In genomic region chr8:111743101-111743791, GRCm38 (mm10) we compare ENCODE assay signal across 8 mouse cellular contexts. TPM values are rescaled to one million over a fixed set of nuclear protein-coding genes. Genes with fewer than 3 reads are reported as not detected.
DNase-seq lines count a peak whose midpoint lies in the region; ATAC-seq and TF ChIP-seq lines count a peak whose summit lies in the region.

No protein-coding gene starts in this region.

- H3K9me3 ChIP-seq in forebrain, embryonic 10.5 days = no peaks in the 10 kb centered on the region
- H3K9me3 ChIP-seq in kidney, embryonic 15.5 days (replicated peaks) = no peaks in the 10 kb centered on the region
- no peaks in the 10 kb centered on the region for H3K9me3 ChIP-seq in neural tube, embryonic 12.5 days

- H3ac ChIP-seq in C2C12 (ENCODE audit: control insufficient read depth, insufficient read length, low read depth) = peak overlapping the region; percentile 87

- peaks cover 50% of the 10 kb centered on the region for H3K79me3 ChIP-seq in C2C12 (ENCODE audit: low read depth)

- peaks cover 7% of the 10 kb centered on the region for H3K36me3 ChIP-seq in C2C12 (ENCODE audit: control insufficient read depth, insufficient read depth)
- H3K36me3 ChIP-seq in forebrain, embryonic 10.5 days (replicated peaks) = peaks cover 10% of the 10 kb centered on the region; the same call in 1 of the 2 replicates
- no peaks in the 10 kb centered on the region for H3K36me3 ChIP-seq in kidney, embryonic 15.5 days
- no peaks in the 10 kb centered on the region for H3K36me3 ChIP-seq in neural tube, embryonic 12.5 days

- TF ChIP-seq CTCF in C2C12 (IDR thresholded peaks at IDR 0.05; ENCODE audit: control insufficient read depth, insufficient read depth, insufficient read length) = no peak

- peak; percentile 44 for DNase-seq in adrenal gland, postnatal 10 days
- DNase-seq in adrenal gland, postnatal 4 days (ENCODE audit: low spot score in 2 of 2) = no peak
- peak; percentile 42 for DNase-seq in forebrain, embryonic 10.5 days (ENCODE audit: extremely low spot score, low spot score)
- no peak for DNase-seq in adrenal gland, adult 18-20 months (ENCODE audit: low spot score in 2 of 2)

- H3K79me2 ChIP-seq in C2C12 (ENCODE audit: control insufficient read depth, insufficient read depth) = peaks cover 64% of the 10 kb centered on the region

- no peaks in the 10 kb centered on the region for H3K27me3 ChIP-seq in C2C12 (ENCODE audit: control insufficient read depth, insufficient read depth, insufficient read length)
- H3K27me3 ChIP-seq in forebrain, embryonic 10.5 days (ENCODE audit: poor library complexity, severe bottlenecking) = peaks cover 19% of the 10 kb centered on the region
- H3K27me3 ChIP-seq in kidney, embryonic 15.5 days = no peaks in the 10 kb centered on the region
- H3K27me3 ChIP-seq in neural tube, embryonic 12.5 days (replicated peaks) = no peaks in the 10 kb centered on the region

- 1% methylated on average over 41 of the region's 44 CpGs for WGBS in forebrain, embryonic 10.5 days
- WGBS in kidney, embryonic 15.5 days = under 1% methylated on average over 41 of the region's 44 CpGs
- WGBS in neural tube, embryonic 12.5 days = 1% methylated on average over 44 of the region's 44 CpGs

- peak overlapping the region; percentile 79 for H3K4me2 ChIP-seq in kidney, embryonic 15.5 days
- H3K4me2 ChIP-seq in neural tube, embryonic 12.5 days (replicated peaks) = peak overlapping the region; percentile 69

- peak overlapping the region; percentile 93 for H3K4me3 ChIP-seq in C2C12 (ENCODE audit: insufficient read depth, poor library complexity, severe bottlenecking)
- peak overlapping the region; percentile 81 for H3K4me3 ChIP-seq in forebrain, embryonic 10.5 days
- peak overlapping the region; percentile 90 for H3K4me3 ChIP-seq in kidney, embryonic 15.5 days (replicated peaks)
- H3K4me3 ChIP-seq in neural tube, embryonic 12.5 days = peak overlapping the region; percentile 99

- peak overlapping the region; percentile 90 for H3K9ac ChIP-seq in kidney, embryonic 15.5 days
- peak overlapping the region; percentile 96 for H3K9ac ChIP-seq in neural tube, embryonic 12.5 days

- H3K27ac ChIP-seq in forebrain, embryonic 10.5 days = peak overlapping the region; percentile 97
- peak overlapping the region; percentile 87 for H3K27ac ChIP-seq in kidney, embryonic 15.5 days
- H3K27ac ChIP-seq in neural tube, embryonic 12.5 days = peak overlapping the region; percentile 70; the same call in 1 of the 2 replicates

- H3K4me1 ChIP-seq in forebrain, embryonic 10.5 days = peaks cover 83% of the 10 kb centered on the region
- H3K4me1 ChIP-seq in kidney, embryonic 15.5 days = peaks cover 80% of the 10 kb centered on the region
- peaks cover 68% of the 10 kb centered on the region for H3K4me1 ChIP-seq in neural tube, embryonic 12.5 days

- 0 out of 2 replicates have a peak, but pooled peaks have one; percentile 0 for ATAC-seq in kidney, embryonic 15.5 days (replicated peaks; ENCODE audit: low FRiP score)
- peak; percentile 51 for ATAC-seq in neural tube, embryonic 12.5 days (ENCODE audit: low FRiP score, low read depth)
- ATAC-seq in activated CD4-positive, CD25-positive, alpha-beta regulatory T cell, adult 4 months = no peak

TF ChIP-seq in C2C12, 6 proteins besides CTCF, POLR2A, EP300 and RAD21:
- TF ChIP-seq CEBPB (IDR thresholded peaks at IDR 0.05; ENCODE audit: low read depth) (no peak), FOSL1 (IDR thresholded peaks at IDR 0.05; ENCODE audit: insufficient read depth, low read length, poor library complexity, severe bottlenecking) (no peak), MYOD1 (IDR thresholded peaks at IDR 0.05; ENCODE audit: control insufficient read depth, insufficient read length, low read depth) (no peak), MYOG (IDR thresholded peaks at IDR 0.05; ENCODE audit: control insufficient read depth, extremely low read depth, insufficient read length) (no peak), MAX (IDR thresholded peaks at IDR 0.05) (no peak), USF1 (IDR thresholded peaks at IDR 0.05; ENCODE audit: low read depth) (no peak)

RNA-seq across cellular contexts. Expression of gene Bcar1, which starts 0.4 kb away (rescaled TPM):
- total RNA-seq in adrenal gland, postnatal 10 days (2021) = 10 to 100 TPM; 53.4 to 62.7 TPM
- total RNA-seq in adrenal gland, postnatal 4 days (2021) = 10 to 100 TPM; 94.4 to 94.5 TPM
- polyA plus RNA-seq in C2C12 (2012; fragmentation: generic; extraction: Trizol) = 136 TPM
- polyA plus RNA-seq in forebrain, embryonic 10.5 days (2016; fragmentation: Nextera tagmentation; extraction: Ambion mirVana) = 46.6 and 49.9 TPM in 2 replicates
- 45.7 and 53.8 TPM in 2 replicates for polyA plus RNA-seq in kidney, embryonic 15.5 days (2015; fragmentation: Nextera tagmentation; extraction: Ambion mirVana)
- polyA plus RNA-seq in neural tube, embryonic 12.5 days (2016; fragmentation: Nextera tagmentation; extraction: Ambion mirVana) = 55.9 and 61.5 TPM in 2 replicates
- total RNA-seq in adrenal gland, adult 18-20 months (2021) = 100 to 1,000 TPM in 1 of 2 experiments, 10 to 100 TPM in 1; 83.9 to 120 TPM
- under 1 TPM; 0.21 to 0.38 TPM for polyA plus RNA-seq in activated CD4-positive, CD25-positive, alpha-beta regulatory T cell, adult 4 months (2017; shearing (Covaris generic))

RNA-seq across cellular contexts. Expression of gene Ctrb1, which starts 52.4 kb away (rescaled TPM):
- under 1 TPM in 1 of 2 experiments, not detected in 1; 0.42 TPM for total RNA-seq in adrenal gland, postnatal 10 days (2021)
- total RNA-seq in adrenal gland, postnatal 4 days (2021) = 1,000 to 10,000 TPM in 1 of 2 experiments, 1 to 10 TPM in 1; 1.1 to 5,957 TPM
- polyA plus RNA-seq in C2C12 (2012; fragmentation: generic; extraction: Trizol) = 1.5 TPM
- not detected in 2 replicates for polyA plus RNA-seq in forebrain, embryonic 10.5 days (2016; fragmentation: Nextera tagmentation; extraction: Ambion mirVana)
- polyA plus RNA-seq in kidney, embryonic 15.5 days (2015; fragmentation: Nextera tagmentation; extraction: Ambion mirVana) = 0.45 and 5.2 TPM in 2 replicates
- not detected in 2 replicates for polyA plus RNA-seq in neural tube, embryonic 12.5 days (2016; fragmentation: Nextera tagmentation; extraction: Ambion mirVana)
- not detected for total RNA-seq in adrenal gland, adult 18-20 months (2021)
- polyA plus RNA-seq in activated CD4-positive, CD25-positive, alpha-beta regulatory T cell, adult 4 months (2017; shearing (Covaris generic)) = not detected

Comparison
In these comparisons a context has a peak if more than half of its experiments do, and no peak if none do; other contexts are left out.
1. DNase-seq: peak in adrenal gland, postnatal 10 days (single experiment) and forebrain, embryonic 10.5 days (single experiment); none in adrenal gland, postnatal 4 days (0 of 2) and adrenal gland, adult 18-20 months (0 of 2).
2. RNA of gene Bcar1, which starts 0.4 kb away (polyA plus RNA-seq): 136 TPM in C2C12 (single experiment), 55.9 to 61.5 TPM in neural tube, embryonic 12.5 days, 45.7 to 53.8 TPM in kidney, embryonic 15.5 days and 46.6 to 49.9 TPM in forebrain, embryonic 10.5 days; 0.21 to 0.38 TPM in activated CD4-positive, CD25-positive, alpha-beta regulatory T cell, adult 4 months; every median in the first group is over 10 times any median in the second.
3. Peak in every context shown above with its lines, with median percentiles within 50 percentile points of each other: H3K4me3 ChIP-seq and H3K27ac ChIP-seq.